Mouse (Mus musculus) right cerebral cortex, postnatal 36 days (tissue): ENCODE measurements around the gene Pdf.
"Not testable (repeated sequence)": the region's sequence is repeated elsewhere in the genome, so short reads cannot be mapped to it uniquely, and the experiment has no call there.

ENCODE experiments used
- DNase-seq, 2 experiments: peaks; one replicate each; pipeline ENCODE4 v3.0.0; 2022; ENCODE audit warnings: low spot score in 2 of 2, mixed read lengths in 1 of 2

The Pdf gene

DNA sequence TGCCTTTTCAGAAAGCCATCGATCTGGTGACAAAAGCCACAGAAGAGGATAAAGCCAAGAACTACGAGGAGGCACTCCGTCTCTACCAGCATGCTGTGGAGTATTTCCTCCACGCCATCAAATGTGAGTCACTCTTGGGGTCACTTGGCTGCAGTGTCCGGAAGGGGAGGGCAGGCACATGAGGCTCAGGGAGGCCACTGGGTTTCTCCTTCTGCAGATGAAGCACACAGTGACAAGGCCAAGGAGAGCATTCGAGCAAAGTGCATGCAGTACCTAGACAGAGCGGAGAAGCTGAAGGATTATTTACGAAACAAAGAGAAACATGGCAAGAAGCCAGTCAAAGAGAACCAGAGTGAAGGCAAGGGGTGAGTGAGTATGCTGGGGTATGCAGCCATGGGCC lies 11.8 kb downstream of the Pdf start:
- no peak for DNase-seq

DNA sequence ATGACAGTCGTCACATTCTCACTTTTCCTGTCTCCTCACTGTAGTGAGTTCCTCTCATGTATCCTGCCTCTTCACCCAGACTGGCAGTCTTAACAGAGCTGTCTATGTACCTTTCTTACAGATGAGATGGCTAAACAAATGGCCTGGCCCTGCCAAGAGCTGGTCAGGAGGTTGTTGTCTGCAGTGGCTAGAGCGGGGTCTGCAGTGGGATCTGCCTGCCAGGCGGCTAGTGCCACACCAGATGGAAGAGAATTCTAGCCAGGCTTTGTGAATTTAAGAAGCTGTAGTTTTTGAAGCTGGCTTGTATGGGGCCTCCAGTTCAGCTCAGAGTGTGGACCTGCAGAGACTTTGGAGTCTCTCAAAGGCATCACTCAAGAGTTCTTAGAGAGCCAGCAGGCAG lies 12.8 kb downstream of the Pdf start:
- no peak for DNase-seq

DNA sequence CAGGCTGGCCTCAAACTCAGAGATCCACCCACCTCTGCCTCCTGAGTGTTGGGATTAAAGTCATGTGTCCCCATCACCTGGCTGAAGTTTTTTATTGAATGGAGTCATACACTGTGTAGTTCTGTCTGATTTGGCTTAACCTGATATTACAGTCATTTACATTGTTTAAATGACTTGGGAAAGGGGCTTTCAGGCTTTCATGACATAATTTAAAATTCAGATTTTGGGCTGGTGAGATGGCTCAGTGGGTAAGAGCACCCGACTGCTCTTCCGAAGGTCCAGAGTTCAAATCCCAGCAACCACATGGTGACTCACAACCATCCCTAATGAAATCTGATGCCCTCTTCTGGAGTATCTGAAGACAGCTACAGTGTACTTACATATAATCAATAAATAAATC lies 14.8 kb downstream of the Pdf start:
- not testable (repeated sequence) for DNase-seq

DNA sequence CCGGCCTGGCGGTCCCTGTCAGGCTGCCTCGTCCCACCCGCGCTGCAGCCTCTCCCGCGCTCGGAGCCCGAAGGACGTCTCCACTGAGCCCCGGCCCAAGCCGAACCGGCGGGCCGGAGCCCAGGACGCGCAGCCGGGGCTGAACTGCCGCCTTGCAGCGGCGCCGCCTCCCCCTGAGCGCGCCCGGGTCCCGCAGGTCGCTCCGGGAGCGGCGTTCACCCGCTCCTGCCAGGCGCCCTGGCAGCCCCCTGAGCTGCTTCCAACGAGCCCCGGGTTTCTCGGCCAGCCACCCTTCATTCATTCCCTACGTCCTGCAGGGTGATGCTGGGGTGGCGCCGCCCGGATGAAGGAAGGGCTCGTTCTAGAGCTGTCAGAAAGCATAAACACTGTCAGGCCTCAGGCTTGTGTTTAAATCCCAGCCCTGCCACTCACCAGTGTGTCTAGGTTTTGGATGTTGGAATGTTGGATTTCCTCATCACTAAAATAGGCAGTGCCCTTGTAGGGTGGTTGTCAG lies 16.8 kb downstream of the Pdf start:
- DNase-seq, result peak; percentile 10 to 14

DNA sequence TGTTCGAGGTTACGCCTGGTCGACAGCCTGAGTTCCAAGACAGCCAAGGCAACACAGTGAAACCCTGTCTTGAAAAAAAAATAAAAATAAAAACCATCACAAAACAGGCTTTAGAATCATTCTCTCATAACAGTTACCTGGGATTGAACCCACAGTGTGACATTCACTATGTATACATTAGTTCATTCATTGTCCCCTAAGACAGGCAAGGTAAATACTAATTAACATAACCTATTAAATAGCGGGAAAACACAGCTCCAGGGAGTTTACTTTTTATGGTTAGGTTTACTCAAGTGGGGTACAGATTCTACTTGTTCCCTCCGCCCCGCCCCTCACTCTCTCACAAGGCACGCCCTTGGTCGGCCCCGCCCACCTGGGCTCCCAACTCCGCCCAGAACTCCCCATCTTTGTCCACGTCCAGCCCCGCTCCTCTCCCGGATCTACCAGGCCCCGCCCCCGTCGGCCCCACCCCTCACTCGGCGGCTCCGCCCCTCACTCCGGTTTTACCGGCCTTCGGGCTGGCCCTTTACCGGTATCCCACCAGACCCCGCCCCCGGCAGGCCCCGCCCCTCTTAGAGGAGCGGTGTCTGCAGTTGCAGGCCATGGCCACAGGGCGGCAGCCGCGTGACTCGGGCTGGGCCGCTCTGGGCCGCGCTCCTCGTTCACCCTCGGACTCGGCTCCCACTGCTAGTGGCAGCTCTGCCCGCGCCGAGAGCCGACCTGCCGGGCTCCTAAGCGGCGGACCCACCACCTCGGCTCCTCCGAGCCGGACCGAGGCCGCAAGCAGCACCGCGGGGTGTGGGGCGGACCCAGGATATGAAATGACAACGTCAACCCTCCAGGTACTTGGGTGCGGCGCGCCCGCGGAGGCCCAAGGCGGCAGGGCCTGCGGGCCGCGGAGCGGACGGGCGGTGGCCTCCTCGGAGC lies 17.5 kb downstream of the Pdf start, which contains the start of gene Vps4a:
Gene Vps4a (plus strand): TSS at position 573 of the 927 bp plus-strand sequence.
- peak; percentile 91 to 92 for DNase-seq

DNA sequence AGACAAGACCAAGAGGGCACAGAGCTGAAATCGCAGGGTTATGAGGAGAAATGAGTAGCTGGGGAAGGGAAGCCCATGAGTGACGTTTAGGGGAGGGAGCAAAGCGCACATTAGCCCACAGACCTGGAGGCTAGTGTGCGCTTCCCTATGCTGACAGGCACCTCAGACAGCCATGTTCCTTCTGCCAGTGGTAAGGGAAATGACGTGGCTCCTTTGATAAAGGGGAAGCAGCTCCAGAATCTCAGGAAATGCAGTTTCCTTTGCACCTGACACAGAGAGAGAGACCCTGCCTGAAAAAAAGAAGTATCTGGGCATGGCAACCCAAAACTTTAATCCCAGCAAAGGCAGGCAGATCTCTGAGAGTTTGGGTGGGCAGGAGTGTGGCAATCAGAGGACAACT lies 18.4 kb downstream of the Pdf start:
- no peak for DNase-seq

DNA sequence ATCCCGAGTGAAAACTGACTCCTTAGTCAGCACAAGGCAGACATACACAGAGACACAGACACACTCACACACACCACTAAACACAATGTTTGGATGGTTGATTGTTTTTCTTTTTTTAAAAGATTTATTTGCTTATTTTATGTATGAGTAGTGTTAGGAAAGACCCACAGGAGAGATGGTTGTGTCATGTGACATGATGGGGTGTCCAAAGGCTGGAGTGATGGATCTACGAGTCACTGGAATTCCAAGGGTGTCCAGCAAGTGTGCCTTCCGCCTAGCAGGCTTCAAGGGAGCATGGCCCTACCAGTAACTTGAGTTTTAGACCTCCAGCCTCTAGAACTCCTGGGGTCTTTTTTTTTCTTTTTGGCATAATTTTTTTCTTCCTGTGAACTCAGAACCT lies 19.1 kb downstream of the Pdf start:
- no peak for DNase-seq

DNA sequence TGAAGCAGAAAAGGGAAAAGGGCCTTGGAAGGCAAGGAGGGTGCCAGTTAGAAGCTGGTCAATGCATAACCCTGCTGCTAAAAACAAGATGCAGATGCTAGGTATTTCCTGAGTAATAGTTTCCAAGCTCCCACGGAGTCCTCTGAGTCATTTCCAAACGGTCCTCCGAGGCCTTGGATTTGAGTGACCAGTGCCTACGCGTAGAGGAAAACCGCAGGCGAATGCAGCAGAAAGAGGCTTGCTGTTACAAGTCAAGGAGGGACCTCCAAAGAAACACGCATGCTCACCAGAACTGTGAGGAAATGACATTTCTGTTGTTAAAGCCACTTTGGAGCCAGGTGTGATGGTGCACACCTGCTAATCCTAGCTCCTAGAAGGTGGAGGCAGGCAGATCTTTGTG lies 24.9 kb downstream of the Pdf start:
- DNase-seq, result no peak

DNA sequence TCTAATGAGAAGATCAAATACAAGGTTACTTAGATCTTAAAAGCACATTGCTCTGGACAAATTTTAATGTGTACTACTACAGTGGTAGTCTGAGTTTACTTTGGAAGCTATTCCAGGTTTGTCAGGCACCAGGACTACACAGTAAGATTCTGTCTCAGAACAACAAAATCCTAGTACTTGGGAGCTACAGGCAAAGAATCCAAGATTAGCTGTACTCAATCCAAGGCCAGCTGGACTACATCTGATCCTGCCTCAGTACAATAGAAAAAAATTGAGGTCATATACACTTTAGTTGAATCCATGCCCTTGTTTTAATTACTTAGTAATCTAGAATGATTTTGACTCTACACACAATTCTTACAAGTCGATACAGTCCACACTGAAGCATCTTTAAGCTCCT lies 33.5 kb downstream of the Pdf start:
- DNase-seq, result no peak

DNA sequence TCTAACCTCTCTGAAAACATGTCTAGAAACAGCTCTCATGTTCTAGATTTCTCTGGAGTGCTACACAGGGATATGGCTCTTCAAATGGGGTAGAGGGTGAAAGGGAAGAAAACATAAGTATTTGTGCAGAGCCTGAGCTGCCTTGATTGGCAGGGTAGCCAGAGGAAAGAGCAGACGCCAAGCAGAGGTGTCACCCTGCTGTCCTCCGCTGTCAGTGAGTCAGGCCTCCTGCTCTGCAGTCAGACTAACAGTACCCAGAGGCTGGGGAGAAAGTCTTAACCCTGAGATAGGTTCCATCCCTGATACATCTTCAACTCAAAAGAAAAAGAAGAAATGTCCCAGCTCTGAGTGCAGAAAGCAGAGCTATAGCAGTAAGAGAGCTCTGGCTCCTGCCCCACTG lies 35.7 kb downstream of the Pdf start:
- no peak for DNase-seq

DNA sequence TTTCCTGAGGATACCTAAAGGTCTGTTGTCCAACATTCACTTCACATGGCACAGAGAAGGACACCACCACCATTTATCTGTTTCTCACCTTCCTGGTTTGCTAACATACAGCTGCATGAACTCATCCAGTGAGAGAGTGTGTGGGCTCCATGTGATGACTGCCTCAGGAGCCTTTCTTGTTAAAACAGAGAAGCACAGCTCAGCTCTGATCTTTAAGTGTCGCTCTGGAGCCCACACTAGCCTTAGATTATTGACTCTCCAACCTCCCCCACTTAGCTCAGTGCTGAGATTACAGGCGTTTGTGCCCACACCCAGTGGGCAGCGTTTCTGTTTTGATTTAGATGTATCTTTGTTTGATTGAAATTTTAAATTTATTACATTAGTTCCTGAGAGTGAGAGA lies 40.6 kb downstream of the Pdf start:
- peak; percentile 40 to 41 for DNase-seq

DNA sequence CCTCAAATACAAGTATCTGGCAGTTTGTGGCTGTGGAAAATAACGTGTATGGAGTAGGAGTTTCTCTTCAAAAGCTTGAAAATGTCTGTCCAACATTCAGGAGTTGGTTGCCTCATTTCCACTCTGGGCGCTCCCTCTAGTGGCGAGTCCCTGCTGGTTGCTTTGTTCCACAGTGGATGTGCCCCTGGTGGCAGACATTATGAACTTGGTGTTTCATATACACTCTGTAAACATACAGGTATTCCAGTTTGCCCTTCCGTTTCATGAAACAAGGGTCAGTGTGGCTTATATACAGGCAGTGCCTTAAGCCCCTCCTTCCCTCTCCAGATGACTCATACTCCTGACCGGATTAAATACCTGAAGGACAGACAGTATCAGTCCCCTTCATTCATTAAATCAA lies 45.9 kb downstream of the Pdf start:
- DNase-seq, result peak; percentile 76 to 78

DNA sequence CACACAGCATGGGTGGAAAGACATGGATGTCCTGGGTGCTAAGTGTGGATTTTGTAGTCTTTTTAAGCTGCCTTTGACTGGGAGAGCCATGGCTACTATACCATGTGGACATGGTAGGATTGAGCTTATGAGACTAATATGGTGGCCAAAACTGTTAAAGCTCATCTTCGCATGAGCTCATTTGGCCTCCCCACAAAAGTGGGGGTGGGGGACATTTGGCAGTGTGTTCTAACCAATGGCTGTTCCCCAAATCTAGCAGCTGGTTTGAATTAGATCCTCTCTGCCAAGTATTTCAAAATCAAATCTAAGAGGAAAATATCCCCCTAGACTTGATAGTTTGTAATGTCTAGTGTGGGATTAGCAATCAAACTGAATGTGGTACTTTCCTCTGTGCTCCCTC lies 49.3 kb downstream of the Pdf start:
- DNase-seq, result no peak

DNA sequence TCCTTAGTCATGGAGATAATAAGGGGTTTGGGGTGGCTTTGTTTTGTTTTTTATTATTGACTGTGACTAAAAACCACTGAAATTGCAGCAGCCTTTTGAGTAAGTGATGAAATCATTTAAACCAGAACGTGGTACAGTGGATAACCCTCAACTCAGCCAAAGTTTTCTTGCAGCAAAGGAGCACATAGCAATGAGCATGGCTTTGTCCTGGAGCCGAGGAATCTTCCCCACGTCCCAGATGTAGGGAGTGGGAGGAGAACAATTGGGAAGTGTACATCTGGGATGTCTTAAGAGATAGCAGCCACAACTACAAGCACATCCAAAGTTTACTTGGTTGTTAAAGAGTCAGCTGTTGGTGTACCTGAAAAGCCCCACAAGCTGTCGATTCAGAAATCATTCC lies 51.0 kb downstream of the Pdf start:
- no peak for DNase-seq

DNA sequence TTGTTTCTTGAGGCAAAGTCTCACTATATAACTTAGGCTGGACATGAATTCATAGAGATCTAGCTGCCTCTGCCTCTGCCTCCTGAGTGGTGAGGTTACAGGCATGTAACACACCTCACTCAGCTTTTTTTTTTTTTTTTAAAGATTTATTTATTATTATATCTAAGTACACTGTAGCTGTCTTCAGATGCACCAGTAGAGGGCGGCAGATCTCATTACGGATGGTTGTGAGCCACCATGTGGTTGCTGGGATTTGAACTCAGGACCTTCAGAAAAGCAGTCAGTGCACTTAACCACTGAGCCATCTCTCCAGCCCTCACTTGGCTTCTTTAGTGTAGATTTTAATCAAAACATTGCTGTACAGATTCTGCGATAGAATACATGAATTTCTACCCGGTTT lies 52.1 kb downstream of the Pdf start:
- not testable (repeated sequence) for DNase-seq
